In the genomic region with DNA sequence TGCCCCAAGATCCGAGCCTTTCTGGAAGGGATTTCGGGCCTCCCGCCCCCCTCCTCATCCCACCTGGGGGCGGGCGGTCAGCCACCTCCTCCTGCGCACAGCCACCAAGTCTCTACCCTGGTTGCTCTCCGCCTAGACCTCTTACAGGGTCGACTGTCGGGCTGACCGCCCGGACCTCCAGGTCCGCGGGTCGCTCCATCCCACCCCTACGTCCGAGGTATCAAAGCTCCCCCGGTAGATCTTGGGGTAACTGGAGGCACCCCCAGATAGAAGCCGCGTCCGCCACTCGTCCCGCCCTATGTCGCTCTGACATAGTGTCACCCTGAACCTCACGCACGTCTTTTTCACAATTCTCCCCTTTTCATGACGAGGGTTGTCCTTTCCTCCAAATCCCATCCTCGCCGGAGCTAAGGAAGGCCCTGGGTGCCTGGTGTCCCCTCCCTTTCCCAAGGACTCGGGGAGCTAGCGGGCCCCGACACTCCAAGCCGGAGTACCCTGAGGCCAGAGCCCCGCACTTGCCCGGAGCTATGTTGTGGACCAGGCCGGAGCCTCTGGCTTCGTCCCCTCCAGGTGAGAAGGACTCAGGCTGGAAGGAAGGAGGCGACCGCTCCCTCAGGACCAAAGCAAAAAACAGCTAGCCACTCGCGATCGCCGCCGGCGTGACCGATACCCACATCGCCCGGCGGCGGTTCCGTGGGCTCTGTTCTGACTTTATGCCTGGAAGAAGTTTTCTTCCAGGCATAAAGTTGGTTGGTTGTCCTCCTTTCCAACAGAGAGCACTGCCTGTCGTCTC, we compare ENCODE assay signal across 8 mouse cellular contexts.
A peak's percentile ranks its signal among the peaks of the same experiment; 100 is the strongest.
DNase-seq lines count a peak whose midpoint lies in the region; ATAC-seq and TF ChIP-seq lines count a peak whose summit lies in the region.

No protein-coding gene starts in this region.

- TF ChIP-seq CTCF in lung, embryonic 14.5 days (IDR thresholded peaks at IDR 0.05; ENCODE audit: low read depth), result no peak

- 1% methylated on average over 51 of the region's 51 CpGs for WGBS in lung, embryonic 14.5 days
- under 1% methylated on average over 49 of the region's 51 CpGs for WGBS in forebrain, embryonic 14.5 days
- WGBS in hindbrain, embryonic 16.5 days, result 1% methylated on average over 51 of the region's 51 CpGs
- WGBS in liver, embryonic 16.5 days (ENCODE audit: insufficient replicate concordance), result under 1% methylated on average over 50 of the region's 51 CpGs

- peak overlapping the region; percentile 73 for H3K4me2 ChIP-seq in lung, embryonic 14.5 days
- H3K4me2 ChIP-seq in forebrain, embryonic 14.5 days (ENCODE audit: low read length), result peak overlapping the region; percentile 78
- H3K4me2 ChIP-seq in hindbrain, embryonic 16.5 days (ENCODE audit: low read length), result peak overlapping the region; percentile 78
- H3K4me2 ChIP-seq in liver, embryonic 16.5 days (ENCODE audit: low read depth, low read length), result peak overlapping the region; percentile 74

- peak overlapping the region; percentile 47; the same call in 1 of the 2 replicates for H3K9ac ChIP-seq in lung, embryonic 14.5 days
- H3K9ac ChIP-seq in forebrain, embryonic 14.5 days (ENCODE audit: low read length), result peak overlapping the region; percentile 64
- peak overlapping the region; percentile 74 for H3K9ac ChIP-seq in hindbrain, embryonic 16.5 days (ENCODE audit: low read depth, low read length)
- peak overlapping the region; percentile 44; the same call in 1 of the 2 replicates for H3K9ac ChIP-seq in liver, embryonic 16.5 days (ENCODE audit: low read depth, low read length)

- H3K36me3 ChIP-seq in lung, embryonic 14.5 days (ENCODE audit: insufficient read depth), result no peaks in the 10 kb centered on the region
- H3K36me3 ChIP-seq in forebrain, embryonic 14.5 days (ENCODE audit: control insufficient read depth, insufficient read depth, low read length), result no peaks in the 10 kb centered on the region
- no peaks in the 10 kb centered on the region for H3K36me3 ChIP-seq in hindbrain, embryonic 16.5 days (ENCODE audit: control insufficient read depth, insufficient read depth, low read length)
- no peaks in the 10 kb centered on the region for H3K36me3 ChIP-seq in liver, embryonic 16.5 days (ENCODE audit: control insufficient read depth, insufficient read depth)

- peak; percentile 62; the same call in 1 of the 2 replicates for ATAC-seq in lung, embryonic 14.5 days (ENCODE audit: insufficient read depth)
- ATAC-seq in forebrain, embryonic 14.5 days, result peak; percentile 37
- peak; percentile 63 for ATAC-seq in hindbrain, embryonic 16.5 days
- 0 out of 2 replicates have a peak, but pooled peaks have one; percentile 19 for ATAC-seq in liver, embryonic 16.5 days (ENCODE audit: low read depth)

- no peaks in the 10 kb centered on the region for H3K9me3 ChIP-seq in lung, embryonic 14.5 days (ENCODE audit: low read depth, low read length)
- H3K9me3 ChIP-seq in forebrain, embryonic 14.5 days (replicated peaks; ENCODE audit: control insufficient read depth, low read length), result no peaks in the 10 kb centered on the region
- H3K9me3 ChIP-seq in hindbrain, embryonic 16.5 days (ENCODE audit: control insufficient read depth, low read length), result no peaks in the 10 kb centered on the region
- no peaks in the 10 kb centered on the region for H3K9me3 ChIP-seq in liver, embryonic 16.5 days (replicated peaks; ENCODE audit: control insufficient read depth, low read length)

- no peak overlapping the region for H3K27ac ChIP-seq in lung, embryonic 14.5 days (ENCODE audit: low read depth)
- H3K27ac ChIP-seq in brown adipose tissue, adult 24 weeks (replicated peaks; ENCODE audit: low read depth, low read length), result no peak overlapping the region
- H3K27ac ChIP-seq in forebrain, embryonic 14.5 days (ENCODE audit: low read depth, low read length), result no peak overlapping the region
- H3K27ac ChIP-seq in hindbrain, embryonic 16.5 days (ENCODE audit: low read depth, low read length), result no peak overlapping the region
- H3K27ac ChIP-seq in liver, embryonic 16.5 days (ENCODE audit: low read length), result no peak overlapping the region

- peak overlapping the region; percentile 43 for H3K4me3 ChIP-seq in lung, embryonic 14.5 days (ENCODE audit: low read depth, low read length)
- peak overlapping the region; percentile 46 for H3K4me3 ChIP-seq in brown adipose tissue, adult 24 weeks (ENCODE audit: insufficient read depth, low read depth, low read length)
- H3K4me3 ChIP-seq in forebrain, embryonic 14.5 days (ENCODE audit: low read depth, low read length), result peak overlapping the region; percentile 41
- peak overlapping the region; percentile 44 for H3K4me3 ChIP-seq in hindbrain, embryonic 16.5 days (ENCODE audit: low read length)
- H3K4me3 ChIP-seq in liver, embryonic 16.5 days (ENCODE audit: low read depth, low read length), result peak overlapping the region; percentile 58

- no peak for DNase-seq in lung, embryonic 14.5 days
- no peak for DNase-seq in lung, postnatal 14 days
- no peak for DNase-seq in forebrain, embryonic 14.5 days (ENCODE audit: low spot score)
- peak; percentile 20 for DNase-seq in right cerebral cortex, postnatal 25 days
- no peak for DNase-seq in layer of hippocampus, postnatal 25 days (ENCODE audit: extremely low spot score in 1 of 2, low spot score in 1 of 2)

- peaks cover 58% of the 10 kb centered on the region for H3K27me3 ChIP-seq in lung, embryonic 14.5 days (ENCODE audit: insufficient read depth, low read length)
- H3K27me3 ChIP-seq in forebrain, embryonic 14.5 days (replicated peaks; ENCODE audit: control insufficient read depth, insufficient read depth, low read length), result peaks cover 39% of the 10 kb centered on the region
- peaks cover 12% of the 10 kb centered on the region for H3K27me3 ChIP-seq in hindbrain, embryonic 16.5 days (replicated peaks; ENCODE audit: control insufficient read depth, insufficient read depth, low read length)
- H3K27me3 ChIP-seq in liver, embryonic 16.5 days (ENCODE audit: control insufficient read depth, insufficient read depth, low read depth, low read length), result peaks cover 35% of the 10 kb centered on the region

- peaks cover 11% of the 10 kb centered on the region for H3K4me1 ChIP-seq in lung, embryonic 14.5 days (ENCODE audit: insufficient read depth)
- H3K4me1 ChIP-seq in brown adipose tissue, adult 24 weeks (ENCODE audit: control insufficient read depth, insufficient read depth, insufficient read length, low read length), result no peaks in the 10 kb centered on the region
- peaks cover 9% of the 10 kb centered on the region for H3K4me1 ChIP-seq in forebrain, embryonic 14.5 days (ENCODE audit: control insufficient read depth, insufficient read depth, low read length)
- peaks cover 16% of the 10 kb centered on the region for H3K4me1 ChIP-seq in hindbrain, embryonic 16.5 days (ENCODE audit: control insufficient read depth, insufficient read depth, low read depth, low read length)
- no peaks in the 10 kb centered on the region; the same call in 1 of the 2 replicates for H3K4me1 ChIP-seq in liver, embryonic 16.5 days (ENCODE audit: control insufficient read depth, low read depth, low read length)
